Mouse (Mus musculus): ENCODE results near the gene Rag2. TPM values are rescaled to one million over a fixed set of nuclear protein-coding genes. Genes with fewer than 3 reads are reported as not detected.

Gene Rag2
- polyA plus RNA-seq (2016; fragmentation: Nextera tagmentation; extraction: Ambion mirVana): not detected in 2 replicates

DNA sequence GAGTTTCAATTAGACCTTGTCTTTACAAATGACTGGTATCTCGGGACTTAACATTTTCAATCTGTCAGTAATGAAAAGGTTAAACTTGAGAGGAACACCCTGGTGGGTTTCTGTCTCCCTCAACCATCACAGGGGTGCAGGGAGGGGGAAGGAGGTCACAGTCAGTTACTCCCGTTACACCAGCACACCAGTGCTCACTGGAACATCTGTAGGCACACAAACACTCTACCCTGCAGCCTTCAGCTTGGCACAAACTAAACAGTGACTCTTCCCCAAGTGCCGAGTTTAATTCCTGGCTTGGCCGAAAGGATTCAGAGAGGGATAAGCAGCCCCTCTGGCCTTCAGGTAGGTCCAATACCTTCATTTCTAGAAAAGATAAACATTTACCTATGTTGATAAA, at the start of gene Rag2:
TSS of gene Rag2 (plus strand) at position 193 of the 400 bp plus-strand sequence.
- Histone ChIP-seq H3K27me3 (ENCODE audit: insufficient read depth, poor library complexity, severe bottlenecking) (no peaks in the 10 kb centered on the region), H3K27ac (no peak within 1 kb of the TSS), H3K9me3 (no peaks in the 10 kb centered on the region), H3K4me3 (no peak within 1 kb of the TSS), H3K4me1 (0 out of 2 replicates have a peak, but pooled peaks cover 3% of the 10 kb centered on the region), H3K36me3 (no peaks in the 10 kb centered on the region)
- no peak for DNase-seq (ENCODE audit: low spot score)
- 70% methylated on average over 4 of the region's 4 CpGs for WGBS

DNA sequence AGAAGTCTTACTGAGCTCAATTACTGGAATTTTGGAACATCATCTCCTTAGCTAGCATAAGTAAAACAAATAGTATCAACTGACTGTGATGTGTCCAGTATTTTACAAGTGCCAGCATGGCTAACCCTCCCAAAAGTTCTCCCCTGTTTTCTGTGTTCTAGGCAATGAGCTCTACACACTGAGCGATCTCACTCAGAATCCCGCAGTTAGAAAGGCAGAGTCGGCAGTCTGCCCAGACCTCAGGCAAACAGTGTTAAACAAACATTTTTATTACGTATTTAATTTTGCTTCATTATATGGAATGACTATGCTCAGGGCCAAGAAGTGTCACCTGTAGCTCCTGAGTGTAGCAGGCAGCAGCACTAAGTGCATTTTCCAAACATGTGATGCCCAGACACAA, 47.3 kb upstream of the Rag2 start:
- H3K4me3 ChIP-seq: no peak overlapping the region
- no peak overlapping the region for H3K27ac ChIP-seq
- DNase-seq (ENCODE audit: low spot score): no peak
- H3K36me3 ChIP-seq: no peaks in the 10 kb centered on the region
- no peaks in the 10 kb centered on the region for H3K4me1 ChIP-seq
- H3K27me3 ChIP-seq (ENCODE audit: insufficient read depth, poor library complexity, severe bottlenecking): no peaks in the 10 kb centered on the region
- H3K9me3 ChIP-seq: no peaks in the 10 kb centered on the region
- WGBS: 87% methylated on average over 4 of the region's 4 CpGs

DNA sequence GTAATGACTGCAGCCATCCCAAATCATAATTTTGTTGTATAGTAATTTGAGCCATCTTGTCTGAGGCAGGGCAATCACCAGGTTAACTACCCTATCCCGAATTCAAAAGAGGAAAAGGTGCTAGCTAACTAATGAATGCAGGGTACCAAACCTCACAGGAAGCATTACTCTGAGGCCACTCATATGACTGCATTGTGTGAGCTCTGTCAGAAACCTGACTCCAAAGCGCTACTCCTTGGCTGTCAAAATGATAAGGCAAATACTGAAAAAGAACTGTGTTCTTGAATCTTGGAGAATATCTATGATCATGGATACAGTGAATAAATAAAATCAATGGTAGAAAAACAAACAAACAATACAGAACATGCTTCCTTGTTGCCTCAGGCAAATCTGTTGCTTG, 44.5 kb upstream of the Rag2 start:
- Histone ChIP-seq H3K9me3 (no peaks in the 10 kb centered on the region), H3K4me1 (no peaks in the 10 kb centered on the region), H3K36me3 (no peaks in the 10 kb centered on the region), H3K27ac (no peak overlapping the region), H3K4me3 (no peak overlapping the region), H3K27me3 (ENCODE audit: insufficient read depth, poor library complexity, severe bottlenecking) (no peaks in the 10 kb centered on the region)
- no peak for DNase-seq (ENCODE audit: low spot score)
- 70% methylated on average over 2 of the region's 2 CpGs for WGBS

DNA sequence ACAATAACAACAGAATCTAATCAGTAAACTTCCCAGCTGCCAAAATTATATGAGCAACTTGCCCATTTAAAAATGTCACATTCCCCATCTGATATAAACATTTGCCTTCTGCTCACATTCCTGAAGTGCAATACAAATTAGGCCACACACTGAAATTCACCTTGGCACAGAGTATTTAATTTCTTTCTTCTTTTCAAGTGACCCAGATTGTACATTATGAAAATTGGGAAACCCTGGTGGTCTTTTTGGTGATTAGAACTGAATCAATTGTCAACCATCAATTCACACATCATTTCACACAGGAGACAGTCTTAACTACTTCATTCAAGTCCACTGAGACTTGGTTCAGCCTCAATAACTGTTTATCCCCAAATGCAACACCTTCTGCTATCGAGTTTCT, 44.1 kb upstream of the Rag2 start:
- Histone ChIP-seq H3K4me1 (no peaks in the 10 kb centered on the region), H3K36me3 (no peaks in the 10 kb centered on the region), H3K4me3 (no peak overlapping the region), H3K9me3 (no peaks in the 10 kb centered on the region), H3K27me3 (ENCODE audit: insufficient read depth, poor library complexity, severe bottlenecking) (no peaks in the 10 kb centered on the region), H3K27ac (no peak overlapping the region)
- WGBS: 69% methylated on average over 1 of the region's 1 CpGs
- no peak for DNase-seq (ENCODE audit: low spot score)

DNA sequence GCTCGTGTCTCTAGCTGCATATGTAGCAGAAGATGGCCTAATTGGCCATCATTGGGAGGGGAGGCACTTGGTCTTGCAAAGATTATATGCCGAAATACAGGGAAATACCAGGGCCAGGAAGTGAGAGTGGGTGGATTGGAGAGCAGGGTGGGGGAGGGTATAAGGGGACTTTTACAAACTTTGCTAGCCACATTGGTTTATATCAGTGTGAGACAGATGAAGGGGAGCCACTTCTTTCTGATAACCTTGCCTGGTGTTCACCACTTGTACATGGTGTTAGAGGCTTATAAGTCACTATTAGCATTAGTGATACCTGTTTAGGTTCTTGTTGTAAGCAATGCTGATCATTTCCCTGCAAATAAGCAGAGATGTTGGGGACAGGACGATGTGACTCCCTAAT, 43.5 kb upstream of the Rag2 start:
- no peak for DNase-seq (ENCODE audit: low spot score)
- no peak overlapping the region for H3K4me3 ChIP-seq
- no peak overlapping the region for H3K27ac ChIP-seq
- H3K4me1 ChIP-seq: no peaks in the 10 kb centered on the region
- no peaks in the 10 kb centered on the region for H3K9me3 ChIP-seq
- no peaks in the 10 kb centered on the region for H3K36me3 ChIP-seq
- 74% methylated on average over 3 of the region's 3 CpGs for WGBS
- H3K27me3 ChIP-seq (ENCODE audit: insufficient read depth, poor library complexity, severe bottlenecking): no peaks in the 10 kb centered on the region

DNA sequence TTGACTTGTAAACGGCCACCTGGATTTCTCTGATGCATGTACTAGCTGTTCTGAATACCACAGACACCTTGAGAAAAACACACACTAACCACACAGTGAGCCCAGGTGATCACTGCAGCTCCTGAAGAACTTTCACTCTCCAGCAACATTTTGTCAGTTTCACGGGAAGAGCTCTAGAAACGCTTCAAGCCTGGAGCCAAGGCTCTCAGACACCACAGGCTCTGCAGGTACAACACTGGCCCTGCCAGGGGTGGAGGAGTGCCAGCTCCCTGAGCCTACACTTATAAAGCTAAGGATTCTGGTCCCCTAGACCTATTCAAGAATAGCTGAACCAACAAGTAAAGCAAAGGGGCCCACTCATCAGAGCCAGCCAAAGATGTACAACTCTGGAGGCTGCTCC, 43.1 kb upstream of the Rag2 start:
- Histone ChIP-seq H3K27ac (no peak overlapping the region), H3K4me1 (no peaks in the 10 kb centered on the region), H3K4me3 (no peak overlapping the region), H3K27me3 (ENCODE audit: insufficient read depth, poor library complexity, severe bottlenecking) (no peaks in the 10 kb centered on the region), H3K36me3 (no peaks in the 10 kb centered on the region), H3K9me3 (no peaks in the 10 kb centered on the region)
- WGBS: 86% methylated on average over 3 of the region's 3 CpGs
- DNase-seq (ENCODE audit: low spot score): no peak

DNA sequence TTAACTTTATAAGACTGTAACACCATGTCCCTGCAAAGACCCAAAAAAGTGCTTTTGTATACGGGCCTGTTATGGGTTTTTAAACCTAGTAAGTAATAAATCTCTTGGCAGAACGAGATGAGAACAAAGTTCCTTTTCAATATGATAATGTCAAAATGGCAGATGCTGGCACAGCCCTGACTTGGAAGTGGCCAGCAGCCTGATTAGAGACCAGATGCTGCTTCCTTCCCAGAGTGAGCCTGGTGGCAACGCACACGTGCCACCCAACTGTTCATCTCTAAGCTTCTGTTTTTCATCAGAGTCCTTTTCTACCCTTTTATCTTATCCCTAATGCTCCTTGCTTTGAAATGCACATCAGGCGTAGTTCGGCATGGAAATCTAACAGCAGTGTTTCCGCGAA, 33.2 kb upstream of the Rag2 start:
- WGBS: 54% methylated on average over 8 of the region's 8 CpGs
- DNase-seq (ENCODE audit: low spot score): no peak
- no peak overlapping the region for H3K27ac ChIP-seq

DNA sequence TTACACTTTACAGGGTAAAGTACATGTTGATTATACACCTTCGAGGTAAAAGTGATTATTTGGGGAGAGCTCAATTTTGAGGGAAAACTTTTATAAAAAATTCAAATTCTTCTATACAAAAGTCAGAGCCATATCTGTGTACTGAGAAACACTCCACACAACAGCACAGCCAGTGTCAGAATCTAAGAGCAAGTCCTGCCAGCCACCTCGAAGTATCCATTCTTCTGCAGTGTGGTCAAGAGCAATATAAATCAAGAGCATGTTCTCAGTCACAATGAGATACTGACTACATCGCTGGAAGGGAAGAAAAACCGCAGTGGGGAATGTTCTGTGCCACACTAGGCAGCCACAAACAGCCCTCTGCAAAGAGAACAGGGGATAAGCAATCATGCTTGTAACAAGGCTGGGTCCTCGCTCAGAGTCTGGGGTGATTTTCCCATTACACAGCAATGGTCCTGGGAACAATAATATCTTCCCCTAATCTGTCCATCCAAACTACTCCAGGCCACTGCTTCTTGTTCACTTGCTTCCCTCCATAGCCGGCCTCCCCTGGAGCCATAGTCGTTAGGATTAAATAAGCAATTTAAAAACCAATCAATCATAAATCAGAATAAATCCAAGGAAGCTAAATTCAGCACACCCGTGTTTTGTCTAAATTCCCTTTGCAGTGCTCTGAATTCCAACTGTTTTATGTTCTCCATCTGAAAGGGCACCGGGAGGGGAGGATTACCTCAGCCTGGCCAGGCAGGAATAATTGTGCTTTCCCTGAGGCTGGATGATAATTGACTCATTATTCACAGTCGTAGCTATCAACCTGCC, 32.3 kb upstream of the Rag2 start:
- WGBS: 58% methylated on average over 10 of the region's 10 CpGs

More for the DNA sequence above, 33.2 kb upstream of the Rag2 start:
- Histone ChIP-seq H3K27me3 (ENCODE audit: insufficient read depth, poor library complexity, severe bottlenecking) (no peaks in the 10 kb centered on the region), H3K36me3 (no peaks in the 10 kb centered on the region), H3K4me1 (no peaks in the 10 kb centered on the region), H3K9me3 (no peaks in the 10 kb centered on the region), H3K4me3 (no peak overlapping the region)

DNA sequence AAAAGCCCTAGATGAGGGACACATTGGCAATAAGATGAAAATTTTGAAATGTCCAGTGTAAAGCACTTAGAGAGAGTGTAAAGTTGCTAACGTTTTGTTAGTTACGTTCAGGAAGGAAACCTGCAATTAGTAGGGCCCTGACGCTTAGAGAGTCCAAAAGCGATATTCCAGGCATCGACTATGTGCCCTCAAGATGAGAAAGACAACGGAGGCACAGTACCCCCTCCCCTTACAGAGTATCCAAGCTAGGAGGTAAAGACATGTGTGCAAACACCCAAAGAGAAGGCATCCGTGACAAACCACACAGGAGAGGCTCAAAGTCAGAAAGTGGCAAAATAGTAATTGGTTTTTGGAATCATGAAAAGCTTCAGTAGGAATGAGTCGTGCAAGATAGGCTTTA, 31.6 kb upstream of the Rag2 start:
- Histone ChIP-seq H3K4me1 (no peaks in the 10 kb centered on the region), H3K27ac (no peak overlapping the region), H3K4me3 (no peak overlapping the region), H3K9me3 (no peaks in the 10 kb centered on the region), H3K27me3 (ENCODE audit: insufficient read depth, poor library complexity, severe bottlenecking) (no peaks in the 10 kb centered on the region), H3K36me3 (no peaks in the 10 kb centered on the region)
- WGBS: 79% methylated on average over 8 of the region's 8 CpGs
- no peak for DNase-seq (ENCODE audit: low spot score)

More for the DNA sequence above, 32.3 kb upstream of the Rag2 start:
- Histone ChIP-seq H3K27me3 (ENCODE audit: insufficient read depth, poor library complexity, severe bottlenecking) (no peaks in the 10 kb centered on the region), H3K4me1 (no peaks in the 10 kb centered on the region), H3K9me3 (no peaks in the 10 kb centered on the region), H3K4me3 (no peak overlapping the region), H3K36me3 (no peaks in the 10 kb centered on the region), H3K27ac (no peak overlapping the region)
- DNase-seq (ENCODE audit: low spot score): no peak

DNA sequence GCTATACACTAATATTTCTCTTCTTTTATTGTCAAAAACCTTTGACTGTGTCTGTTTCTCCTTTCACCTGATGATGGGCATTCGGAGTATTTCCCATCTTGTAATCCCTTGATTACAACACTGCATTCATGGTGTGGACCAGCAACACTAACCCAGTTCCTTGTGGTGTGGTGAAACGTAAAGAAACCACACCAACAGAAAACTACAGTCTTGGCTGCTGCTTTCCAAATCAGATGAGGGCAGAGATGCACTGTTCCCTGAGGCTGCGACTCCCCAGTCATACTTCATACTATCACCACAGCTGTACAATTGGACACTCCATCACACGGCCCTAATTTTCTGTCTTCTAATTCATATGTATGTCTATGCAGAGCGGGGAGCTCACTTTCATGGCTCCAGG, 29.8 kb upstream of the Rag2 start:
- no peaks in the 10 kb centered on the region for H3K4me1 ChIP-seq
- 81% methylated on average over 5 of the region's 5 CpGs for WGBS
- H3K36me3 ChIP-seq: no peaks in the 10 kb centered on the region
- no peaks in the 10 kb centered on the region for H3K9me3 ChIP-seq
- no peak overlapping the region for H3K4me3 ChIP-seq
- H3K27ac ChIP-seq: no peak overlapping the region
- H3K27me3 ChIP-seq (ENCODE audit: insufficient read depth, poor library complexity, severe bottlenecking): no peaks in the 10 kb centered on the region
- no peak for DNase-seq (ENCODE audit: low spot score)

DNA sequence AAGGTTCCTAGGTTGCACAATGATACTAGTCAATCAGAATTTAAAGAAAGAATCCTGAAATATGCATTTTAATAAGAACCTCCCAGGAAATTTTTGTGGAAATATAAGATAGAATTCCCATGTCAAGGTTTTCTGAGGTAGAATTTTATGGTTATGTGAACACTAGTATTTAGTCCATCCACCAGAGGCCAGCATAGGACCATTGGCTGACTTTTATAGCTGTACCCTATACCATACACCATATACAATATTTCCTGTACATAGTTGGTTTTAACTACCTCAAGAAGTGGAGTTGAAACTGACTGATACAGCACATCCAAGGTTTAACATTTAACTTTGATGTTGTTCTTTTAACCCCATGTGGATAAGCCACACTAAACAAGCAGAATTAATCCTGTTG, 27.3 kb upstream of the Rag2 start:
- H3K36me3 ChIP-seq: no peaks in the 10 kb centered on the region
- DNase-seq (ENCODE audit: low spot score): no peak
- no peaks in the 10 kb centered on the region for H3K9me3 ChIP-seq
- H3K4me1 ChIP-seq: peaks cover 6% of the 10 kb centered on the region; the same call in 1 of the 2 replicates
- no peak overlapping the region for H3K4me3 ChIP-seq
- H3K27me3 ChIP-seq (ENCODE audit: insufficient read depth, poor library complexity, severe bottlenecking): no peaks in the 10 kb centered on the region
- no peak overlapping the region for H3K27ac ChIP-seq

DNA sequence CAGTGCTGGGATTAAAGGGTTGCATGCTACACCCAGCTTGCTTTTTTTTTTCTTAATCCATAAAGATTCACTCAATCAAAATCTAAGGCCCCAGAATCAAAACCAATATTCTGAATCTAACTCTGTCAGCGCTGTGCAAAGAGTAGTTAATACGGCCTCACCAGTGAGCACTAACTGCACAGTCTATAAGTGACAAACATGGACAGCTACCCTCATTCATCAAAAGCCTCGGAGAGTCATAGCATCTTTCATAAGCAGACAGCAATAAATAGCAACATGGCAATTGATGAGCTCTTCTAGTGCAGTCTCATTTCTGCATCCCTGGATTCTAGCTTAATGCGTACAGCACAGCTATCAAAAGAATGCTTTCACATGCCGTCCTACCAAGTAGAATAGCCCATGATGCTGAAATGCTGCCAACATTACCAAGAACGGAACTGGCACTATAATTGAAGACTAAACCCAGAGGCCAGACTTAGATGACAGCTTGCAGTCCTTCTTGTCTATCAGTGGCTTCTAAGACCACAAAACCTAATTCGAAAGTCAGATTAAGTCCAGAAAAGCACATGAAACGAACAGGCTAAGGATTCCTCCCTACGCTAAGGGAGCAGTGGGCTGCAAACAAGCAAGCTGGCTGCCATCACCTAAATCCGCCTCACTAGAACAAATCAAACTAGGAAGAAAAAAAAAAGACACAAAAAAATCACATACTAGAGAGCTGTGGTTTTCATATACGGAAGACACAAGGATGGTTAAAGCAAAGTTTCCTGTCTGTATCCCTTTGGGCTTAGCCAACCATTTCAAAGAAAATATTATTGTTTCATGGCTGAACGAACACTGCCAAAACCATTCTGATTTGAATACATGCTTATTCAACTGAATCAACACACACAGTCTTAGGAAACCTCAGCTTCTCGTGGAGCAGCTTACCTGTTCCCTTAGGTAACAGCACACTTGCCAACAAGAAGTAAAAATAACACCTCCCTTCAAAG, 26.0 kb upstream of the Rag2 start:
- Histone ChIP-seq H3K27ac (no peak overlapping the region), H3K27me3 (ENCODE audit: insufficient read depth, poor library complexity, severe bottlenecking) (no peaks in the 10 kb centered on the region), H3K36me3 (no peaks in the 10 kb centered on the region), H3K4me1 (peaks cover 6% of the 10 kb centered on the region; the same call in 1 of the 2 replicates), H3K4me3 (no peak overlapping the region), H3K9me3 (no peaks in the 10 kb centered on the region)
- no peak for DNase-seq (ENCODE audit: low spot score)
- WGBS: 83% methylated on average over 13 of the region's 13 CpGs

DNA sequence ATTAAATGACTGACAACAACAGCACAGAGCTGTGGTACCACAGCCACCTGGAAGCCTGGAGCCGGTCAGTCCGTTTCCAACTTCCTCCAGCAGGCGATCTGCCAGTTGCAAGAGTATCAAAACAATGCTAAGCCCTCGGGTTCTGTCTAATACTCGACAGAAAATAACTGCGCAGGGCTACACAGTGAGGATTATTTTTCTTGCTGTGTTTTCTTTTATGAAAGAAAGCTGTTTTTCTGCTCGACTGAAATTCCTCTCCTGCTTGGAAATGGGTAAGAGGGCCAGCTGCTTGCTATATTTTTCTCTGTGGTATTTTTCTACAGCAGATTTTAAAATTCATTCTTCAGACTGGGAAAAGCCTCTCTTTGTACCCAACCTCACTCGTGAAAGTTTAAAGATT, 23.8 kb upstream of the Rag2 start:
- Histone ChIP-seq H3K4me3 (no peak overlapping the region), H3K4me1 (peaks cover 6% of the 10 kb centered on the region; the same call in 1 of the 2 replicates), H3K36me3 (no peaks in the 10 kb centered on the region), H3K27me3 (ENCODE audit: insufficient read depth, poor library complexity, severe bottlenecking) (no peaks in the 10 kb centered on the region), H3K9me3 (no peaks in the 10 kb centered on the region), H3K27ac (no peak overlapping the region)
- no peak for DNase-seq (ENCODE audit: low spot score)
- WGBS: 55% methylated on average over 8 of the region's 8 CpGs

Measured in heart, embryonic 10.5 days (tissue).